ENCODE assay signal across 9 mouse cellular contexts in the genomic region with DNA sequence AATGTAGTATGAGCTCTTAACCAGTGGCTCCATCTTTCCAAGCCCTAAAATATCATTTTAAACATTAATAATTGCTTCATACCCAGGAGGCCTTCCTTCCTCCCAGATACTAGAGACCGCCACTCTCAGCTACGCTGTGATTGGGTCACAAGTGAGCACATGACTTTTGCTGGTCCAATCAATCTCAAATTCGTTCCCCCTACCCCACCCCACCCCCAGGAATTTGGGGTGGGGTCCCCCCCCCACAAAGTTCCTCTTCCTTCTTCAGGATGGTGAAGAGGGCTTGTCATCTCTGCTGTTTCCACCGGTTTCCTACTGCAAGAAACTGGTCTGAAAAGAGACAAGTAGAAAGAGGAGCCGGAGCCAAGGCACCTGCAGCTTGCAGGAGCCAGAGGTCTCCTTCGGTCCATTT. TPM values are rescaled to one million over a fixed set of nuclear protein-coding genes. Genes with fewer than 3 reads are reported as not detected.
A peak's percentile ranks its signal among the peaks of the same experiment; 100 is the strongest.
DNase-seq lines count a peak whose midpoint lies in the region; ATAC-seq and TF ChIP-seq lines count a peak whose summit lies in the region.
"Had no signal": no experiment of that assay in that cellular context is flagged by ENCODE, and none has a peak within 500 bp of the region (broad histone marks: within the 10 kb centered on the region; RNA-seq: fewer than 3 reads in every experiment).

No protein-coding gene starts in this region.

- H3K9me3 ChIP-seq in intestine, embryonic 14.5 days (ENCODE audit: control insufficient read depth, low read length): no peaks in the 10 kb centered on the region
- no peaks in the 10 kb centered on the region for H3K9me3 ChIP-seq in midbrain, postnatal 0 days (ENCODE audit: low read length)

- peak overlapping the region; percentile 24; the same call in 1 of the 2 replicates for H3K4me2 ChIP-seq in intestine, embryonic 14.5 days (ENCODE audit: low read length)
- H3K4me2 ChIP-seq in midbrain, postnatal 0 days (ENCODE audit: low read depth, low read length, poor library complexity, severe bottlenecking): no peak overlapping the region

- 69% methylated on average over 6 of the region's 6 CpGs for WGBS in intestine, embryonic 14.5 days
- 74% methylated on average over 6 of the region's 6 CpGs for WGBS in midbrain, postnatal 0 days

- H3K4me1 ChIP-seq in intestine, embryonic 14.5 days (replicated peaks; ENCODE audit: control insufficient read depth, insufficient read depth, low read length): peaks cover 19% of the 10 kb centered on the region; the same call in 1 of the 2 replicates
- H3K4me1 ChIP-seq in midbrain, postnatal 0 days (ENCODE audit: insufficient read depth, low read length): no peaks in the 10 kb centered on the region

- 0 out of 2 replicates have a peak, but pooled peaks cover 3% of the 10 kb centered on the region for H3K27me3 ChIP-seq in intestine, embryonic 14.5 days (replicated peaks; ENCODE audit: control insufficient read depth, insufficient read depth, low read length)
- no peaks in the 10 kb centered on the region for H3K27me3 ChIP-seq in midbrain, postnatal 0 days (ENCODE audit: insufficient read depth, low read length)

- peak overlapping the region; percentile 73 for H3K27ac ChIP-seq in layer of hippocampus, adult 2 months
- H3K27ac ChIP-seq in intestine, embryonic 14.5 days (ENCODE audit: low read depth): peak overlapping the region; percentile 69
- peak overlapping the region; percentile 57; the same call in 1 of the 2 replicates for H3K27ac ChIP-seq in midbrain, postnatal 0 days (ENCODE audit: low read depth, low read length)

- no peak for TF ChIP-seq CTCF in layer of hippocampus, adult 2 months (conservative IDR thresholded peaks at IDR 0.05)
- no peak for TF ChIP-seq CTCF in brain, embryonic 14.5 days (IDR thresholded peaks at IDR 0.05; ENCODE audit: borderline replicate concordance, extremely low read depth, insufficient read depth, insufficient read length)
- TF ChIP-seq CTCF in midbrain, postnatal 0 days (IDR thresholded peaks at IDR 0.05): no peak

- no peak for DNase-seq in layer of hippocampus, adult 2 months (ENCODE audit: low spot score in 2 of 2)
- no peak for DNase-seq in layer of hippocampus, adult 9-10 months (ENCODE audit: low spot score)
- peak; percentile 8 for DNase-seq in brain, embryonic 14.5 days (ENCODE audit: low read depth)
- DNase-seq in intestine, embryonic 14.5 days (ENCODE audit: low spot score): no peak
- DNase-seq in midbrain, postnatal 0 days (ENCODE audit: low spot score): no peak
- no peak for DNase-seq in right cerebral cortex, postnatal 4 days
- no peak for DNase-seq in right cerebral cortex, adult 2 months (ENCODE audit: low spot score in 2 of 2)
- DNase-seq in cerebellum, adult 9-10 months: no peak

- TF ChIP-seq POLR2A in brain, embryonic 14.5 days (IDR thresholded peaks at IDR 0.05; ENCODE audit: borderline replicate concordance, extremely low read depth, insufficient read depth, insufficient read length, poor library complexity, severe bottlenecking): no peak

- no peak overlapping the region for H3K9ac ChIP-seq in intestine, embryonic 14.5 days (ENCODE audit: low read length)
- no peak overlapping the region for H3K9ac ChIP-seq in midbrain, postnatal 0 days (replicated peaks; ENCODE audit: low read length, poor library complexity, severe bottlenecking)

- 0 out of 2 replicates have a peak, but pooled peaks have one; percentile 32 for ATAC-seq in intestine, embryonic 14.5 days (replicated peaks; ENCODE audit: low FRiP score, low TSS enrichment, low read depth)
- ATAC-seq in midbrain, postnatal 0 days (ENCODE audit: low FRiP score): no peak

- no peaks in the 10 kb centered on the region for H3K36me3 ChIP-seq in intestine, embryonic 14.5 days (ENCODE audit: control insufficient read depth, insufficient read depth, low read length)
- no peaks in the 10 kb centered on the region for H3K36me3 ChIP-seq in midbrain, postnatal 0 days (ENCODE audit: insufficient read depth, low read length)

- H3K4me3 ChIP-seq in layer of hippocampus, adult 2 months: peak overlapping the region; percentile 7; the same call in 1 of the 2 replicates
- no peak overlapping the region for H3K4me3 ChIP-seq in intestine, embryonic 14.5 days (ENCODE audit: low read depth, low read length)
- H3K4me3 ChIP-seq in midbrain, postnatal 0 days (ENCODE audit: low read depth, low read length): no peak overlapping the region

RNA-seq across cellular contexts. Expression of gene Apobec3, which starts 12.7 kb away (rescaled TPM):
- total RNA-seq in layer of hippocampus, adult 2 months (2021): 1 to 10 TPM; 5.5 to 5.8 TPM
- polyA plus RNA-seq in brain, embryonic 14.5 days (2012; rRNA removed): 4.7 and 5.6 TPM in 2 replicates
- polyA plus RNA-seq in intestine, embryonic 14.5 days (2014; fragmentation: Nextera tagmentation; extraction: Ambion mirVana): 11.3 and 12.5 TPM in 2 replicates
- total RNA-seq in midbrain, postnatal 0 days (2014; rRNA removed): 3.4 and 5.4 TPM in 2 replicates
- 3.3 and 3.4 TPM in 2 replicates for polyA plus RNA-seq in midbrain, postnatal 0 days (2015; fragmentation: Nextera tagmentation; extraction: Ambion mirVana)

RNA-seq across cellular contexts. Expression of gene Cbx6, which starts 44.2 kb away (rescaled TPM):
- 100 to 1,000 TPM; 336 to 347 TPM for total RNA-seq in layer of hippocampus, adult 2 months (2021)
- polyA plus RNA-seq in brain, embryonic 14.5 days (2012; rRNA removed): 69.6 and 84.6 TPM in 2 replicates
- 30.7 and 31.6 TPM in 2 replicates for polyA plus RNA-seq in intestine, embryonic 14.5 days (2014; fragmentation: Nextera tagmentation; extraction: Ambion mirVana)
- total RNA-seq in midbrain, postnatal 0 days (2014; rRNA removed): 109 and 118 TPM in 2 replicates
- 65.0 and 70.6 TPM in 2 replicates for polyA plus RNA-seq in midbrain, postnatal 0 days (2015; fragmentation: Nextera tagmentation; extraction: Ambion mirVana)

RNA-seq across cellular contexts. Expression of gene Npcd, which starts 44.7 kb away (rescaled TPM):
- 10 to 100 TPM; 11.9 to 22.4 TPM for total RNA-seq in layer of hippocampus, adult 2 months (2021)
- polyA plus RNA-seq in brain, embryonic 14.5 days (2012; rRNA removed): 0.53 and 1.8 TPM in 2 replicates
- polyA plus RNA-seq in intestine, embryonic 14.5 days (2014; fragmentation: Nextera tagmentation; extraction: Ambion mirVana): not detected in 2 replicates
- 8.2 and 12.1 TPM in 2 replicates for total RNA-seq in midbrain, postnatal 0 days (2014; rRNA removed)
- 3.2 and 4.6 TPM in 2 replicates for polyA plus RNA-seq in midbrain, postnatal 0 days (2015; fragmentation: Nextera tagmentation; extraction: Ambion mirVana)
- total RNA-seq: neutrophil, adult 5-6 weeks had no signal
